Mouse (Mus musculus): Measurements from ENCODE around the gene Mars.

DNA sequence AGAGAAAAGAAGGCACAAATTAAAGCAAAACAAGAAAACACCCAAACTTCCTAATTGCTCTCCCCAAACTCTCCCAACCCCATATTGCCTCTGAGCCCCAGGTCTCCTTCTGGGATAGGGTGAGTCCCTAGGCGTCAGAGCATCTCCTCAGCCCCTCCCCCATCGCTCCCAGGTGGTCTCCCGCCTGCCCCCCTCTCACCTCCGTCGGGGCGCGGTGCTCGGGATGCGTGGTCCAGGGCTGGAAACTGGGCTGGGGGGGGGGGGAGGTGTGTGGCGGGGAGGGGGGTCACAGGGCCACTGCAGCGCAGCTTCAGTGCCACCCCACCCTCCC lies 29.7 kb upstream of the Mars start:
- TF ChIP-seq GATA1 (IDR thresholded peaks at IDR 0.05; ENCODE audit: borderline replicate concordance, low read length), result no peak
- no peak for TF ChIP-seq FLI1 (IDR thresholded peaks at IDR 0.05; ENCODE audit: low read length)

Measured in megakaryocyte, embryonic 14.5 days (primary cell).